ENCODE assay signal across 32 mouse cellular contexts in the genomic region with DNA sequence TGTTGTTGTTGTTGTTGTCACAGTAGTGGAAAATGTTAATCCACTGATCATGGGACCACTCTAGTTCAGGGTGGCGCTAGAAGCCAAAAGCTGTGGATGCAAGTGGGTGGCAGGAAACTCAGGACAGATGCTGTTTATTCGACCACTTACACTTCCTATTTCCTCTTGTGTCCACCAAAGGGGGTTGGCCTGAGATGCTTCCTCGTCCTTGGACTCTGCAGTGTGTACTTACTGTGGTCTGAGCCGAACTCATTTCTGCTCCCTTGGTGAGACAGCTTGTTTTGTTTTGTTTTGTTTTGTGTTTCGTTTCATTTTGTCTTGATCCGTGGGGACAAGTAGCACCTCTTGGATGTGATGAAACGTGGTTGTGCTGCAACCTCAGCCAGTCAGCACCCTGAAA. TPM values are rescaled to one million over a fixed set of nuclear protein-coding genes. Genes with fewer than 3 reads are reported as not detected.
DNase-seq lines count a peak whose midpoint lies in the region; ATAC-seq and TF ChIP-seq lines count a peak whose summit lies in the region.
"Had no signal": no experiment of that assay in that cellular context is flagged by ENCODE, and none has a peak within 500 bp of the region (broad histone marks: within the 10 kb centered on the region; RNA-seq: fewer than 3 reads in every experiment).

No protein-coding gene starts in this region.

- H3K4me1 ChIP-seq in heart, adult 2 months (ENCODE audit: control insufficient read depth, insufficient read depth, low read length): no peaks in the 10 kb centered on the region
- H3K4me1 ChIP-seq: heart, embryonic 10.5 days; heart, embryonic 13.5 days had no signal

- H3K27ac ChIP-seq in heart, adult 2 months: no peak overlapping the region
- H3K27ac ChIP-seq: forebrain, embryonic 10.5 days; forebrain, embryonic 13.5 days; gastrocnemius, adult 2 months; heart, embryonic 10.5 days; heart, embryonic 13.5 days; hindbrain, embryonic 14.5 days; hindbrain, postnatal 0 days had no signal

- H3K79me2 ChIP-seq in heart, adult 2 months (replicated peaks; ENCODE audit: control insufficient read depth, insufficient read depth, low read length): no peaks in the 10 kb centered on the region

- no peaks in the 10 kb centered on the region for H3K36me3 ChIP-seq in heart, adult 2 months (ENCODE audit: control insufficient read depth, insufficient read depth, low read length)
- H3K36me3 ChIP-seq: forebrain, embryonic 10.5 days; G1E; heart, embryonic 10.5 days; heart, embryonic 13.5 days had no signal

- no peak overlapping the region for H3K4me3 ChIP-seq in heart, adult 2 months
- H3K4me3 ChIP-seq: forebrain, embryonic 10.5 days; forebrain, embryonic 13.5 days; gastrocnemius, adult 2 months; heart, embryonic 10.5 days; heart, embryonic 13.5 days had no signal

- DNase-seq in heart, adult 11 months: peak; percentile 68
- no peak for DNase-seq in heart, adult 2 months
- no peak for DNase-seq in gastrocnemius, postnatal 14 days
- no peak for DNase-seq in cerebellum, postnatal 4 days (ENCODE audit: low spot score in 2 of 2)
- DNase-seq: adrenal gland, postnatal 10 days; adrenal gland, postnatal 36 days; B cell, adult 2 months; cerebellum, adult 11 months; cerebellum, adult 2 months; cerebellum, adult 9-11 months; cerebellum, postnatal 25 days; gastrocnemius, adult 2 months; gastrocnemius, postnatal 25 days; heart, postnatal 14 days; heart, postnatal 4 days had no signal

- peak; percentile 54 for ATAC-seq in granulocyte monocyte progenitor cell, adult 5-6 weeks (replicated peaks; ENCODE audit: poor library complexity, severe bottlenecking)
- ATAC-seq in monocyte, adult 5-6 weeks (replicated peaks; ENCODE audit: insufficient number of reproducible peaks, low FRiP score, low TSS enrichment, poor library complexity, severe bottlenecking): peak; percentile 46
- ATAC-seq: forebrain, embryonic 13.5 days; forebrain, embryonic 16.5 days; hindbrain, postnatal 0 days; inflammation-experienced regulatory T-cells, adult 6 months; intestine, embryonic 16.5 days; Patski had no signal

- no peak overlapping the region for H3K9ac ChIP-seq in heart, adult 2 months (ENCODE audit: low read depth, low read length)
- H3K9ac ChIP-seq: forebrain, embryonic 13.5 days; heart, embryonic 13.5 days; hindbrain, embryonic 14.5 days had no signal

- WGBS in heart, adult 2 months: 76% methylated on average over 7 of the region's 7 CpGs

- intact Hi-C loops in heart, adult 2 months (cut with DNase I): no loop called here
- intact Hi-C loops in gastrocnemius, postnatal 14 days (cut with DNase I; ENCODE audit: low total_unique reads): no loop called here

- no peak for TF ChIP-seq CTCF in heart, adult 2 months (IDR thresholded peaks at IDR 0.05)

- no peak for TF ChIP-seq EP300 in heart, adult 2 months (IDR thresholded peaks at IDR 0.05; ENCODE audit: insufficient read depth, low read depth, low read length)

- no peaks in the 10 kb centered on the region for H3K27me3 ChIP-seq in heart, adult 2 months (ENCODE audit: control insufficient read depth, insufficient read depth, low read length)
- H3K27me3 ChIP-seq: CH12.LX; forebrain, embryonic 13.5 days; heart, embryonic 13.5 days; Patski had no signal

- TF ChIP-seq POLR2A in heart, adult 2 months (IDR thresholded peaks at IDR 0.05; ENCODE audit: insufficient read depth, low read depth, low read length): no peak

RNA-seq across cellular contexts. Expression of a gene that starts 47.5 kb away (rescaled TPM):
- under 1 TPM in 1 of 2 experiments, not detected in 1; 0.23 TPM for total RNA-seq in heart, adult 2 months (2021)
- polyA plus RNA-seq in heart, adult 2 months (2012; rRNA removed): 0.84 and 1.2 TPM in 2 replicates
- 36.2 and 43.0 TPM in 2 replicates for total RNA-seq in granulocyte monocyte progenitor cell, adult 5-6 weeks (2014; fragmentation: Nextera tagmentation)
- total RNA-seq in granulocyte monocyte progenitor cell, adult 5-6 weeks (2017): 28.3 and 28.6 TPM in 2 replicates
- total RNA-seq in monocyte, adult 5-6 weeks (2017): 2.3 TPM in 1 of 3 replicates, not detected in the others
- total RNA-seq in gastrocnemius, postnatal 14 days (2021): 1 to 10 TPM; 3.4 to 4.1 TPM
- total RNA-seq: hindbrain, postnatal 0 days had no signal
- polyA plus RNA-seq: embryonic facial prominence, embryonic 11.5 days; G1E; gonadal fat pad, adult 2 months; heart, embryonic 13.5 days; heart, embryonic 16.5 days; hindbrain, embryonic 14.5 days; intestine, embryonic 16.5 days; Patski had no signal
